Mouse (Mus musculus) embryonic fibroblast, embryonic 13.5 days (primary cell): ENCODE results near the gene Prpf6.

Experiments used
- CTCF ChIP-seq: IDR thresholded peaks from 2 replicates; pipeline ENCODE4 v1.5.1; 2011; ENCODE audit warnings: mild to moderate bottlenecking, control low read depth, low read length, moderate library complexity, borderline replicate concordance; ENCODE audit not compliant: insufficient read depth
- POLR2A ChIP-seq: IDR thresholded peaks from 2 replicates; pipeline ENCODE4 v1.6.1; 2011; ENCODE audit warnings: low read depth, mild to moderate bottlenecking, control low read depth, low read length, moderate library complexity

DNA sequence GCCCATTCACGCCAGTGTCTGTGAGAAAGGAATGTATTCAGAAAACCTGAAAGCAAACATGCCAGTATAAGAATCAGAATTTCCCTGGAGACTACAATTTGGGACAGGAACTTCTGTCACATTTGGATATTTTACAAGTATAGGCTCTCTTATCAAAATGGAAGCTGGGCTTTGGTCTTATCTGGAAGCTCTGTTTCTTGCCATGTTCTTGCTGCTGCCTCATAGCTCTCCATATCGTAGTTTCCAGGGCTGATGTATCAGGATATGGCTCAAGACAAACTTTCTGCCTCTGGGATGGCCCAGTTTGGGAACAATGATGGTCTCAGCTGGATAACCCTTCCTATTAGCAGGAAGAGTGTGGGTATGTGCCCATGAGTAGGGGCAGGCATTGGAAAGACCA, 15.1 kb upstream of the Prpf6 start:
- no peak for TF ChIP-seq CTCF
- TF ChIP-seq POLR2A, result no peak
